Mouse (Mus musculus) brain, embryonic 14.5 days (tissue): ENCODE measurements at regions not wholly inside any gene's neighbourhood (a gene's known extent, or its start where the extent isn't known, plus 50 kb on each side); places are given as distances from the start of the nearest gene placed in this dataset.
"Not testable (repeated sequence)": the region's sequence is repeated elsewhere in the genome, so short reads cannot be mapped to it uniquely, and the experiment has no call there.

Experiments
- DNase-seq: peaks from one replicate; pipeline ENCODE4 v3.0.0-alpha.2; 2011; ENCODE audit warnings: low read depth
- CTCF ChIP-seq: fragments of 200-500 bp; IDR thresholded peaks from 2 replicates; pipeline ENCODE4 v1.5.1; 2012; ENCODE audit warnings: inconsistent platforms, mild to moderate bottlenecking, moderate library complexity, borderline replicate concordance; ENCODE audit not compliant: insufficient read depth, insufficient read length; ENCODE audit errors: extremely low read depth
- POLR2A ChIP-seq: fragments of 200-500 bp; IDR thresholded peaks from 2 replicates; pipeline ENCODE4 v1.6.1; 2012; ENCODE audit warnings: mild to moderate bottlenecking, inconsistent platforms, borderline replicate concordance; ENCODE audit not compliant: poor library complexity, insufficient read depth, insufficient read length, severe bottlenecking; ENCODE audit errors: extremely low read depth

DNA sequence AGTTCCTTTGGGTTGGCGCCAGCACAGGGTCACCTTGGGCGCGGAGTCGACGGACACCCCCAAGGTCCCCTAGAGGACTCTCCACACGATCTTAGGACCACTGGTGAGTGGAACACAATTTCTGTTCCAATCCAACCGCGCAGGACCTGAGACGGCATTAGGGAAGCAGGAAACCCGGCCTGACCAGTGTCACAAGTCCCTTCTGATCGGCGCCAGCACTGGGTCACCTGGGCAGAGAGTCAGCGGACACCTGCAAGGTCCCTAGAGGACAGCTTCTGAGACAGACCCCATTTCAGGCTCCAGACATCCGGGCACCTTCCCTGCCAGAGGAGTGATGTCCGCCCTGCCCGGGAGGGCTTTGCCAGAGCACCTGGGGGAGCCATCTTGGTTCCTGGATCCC lies 74.2 kb upstream of the Cdh13 start:
- DNase-seq, result not testable (repeated sequence)

DNA sequence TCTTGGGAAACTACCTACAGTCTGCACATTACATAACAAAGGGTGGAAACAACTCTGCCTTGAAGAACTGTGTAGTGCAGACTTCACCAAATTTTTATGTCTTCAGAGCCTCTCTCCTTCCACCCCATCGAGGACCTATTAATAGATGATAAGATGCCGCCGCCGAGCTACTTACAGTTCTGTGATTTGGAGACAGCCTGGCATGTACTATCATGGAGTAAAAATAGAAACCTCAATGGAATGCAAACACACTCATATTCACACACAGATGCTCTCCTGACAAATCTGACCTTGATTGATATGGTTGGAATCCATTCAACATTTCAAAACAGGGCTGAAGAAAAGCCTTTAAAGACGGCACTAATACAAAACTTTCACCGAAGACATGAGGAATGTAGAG lies 92.7 kb upstream of the Cdh13 start:
- TF ChIP-seq CTCF (no peak), POLR2A (no peak)
- peak; percentile 31 for DNase-seq

DNA sequence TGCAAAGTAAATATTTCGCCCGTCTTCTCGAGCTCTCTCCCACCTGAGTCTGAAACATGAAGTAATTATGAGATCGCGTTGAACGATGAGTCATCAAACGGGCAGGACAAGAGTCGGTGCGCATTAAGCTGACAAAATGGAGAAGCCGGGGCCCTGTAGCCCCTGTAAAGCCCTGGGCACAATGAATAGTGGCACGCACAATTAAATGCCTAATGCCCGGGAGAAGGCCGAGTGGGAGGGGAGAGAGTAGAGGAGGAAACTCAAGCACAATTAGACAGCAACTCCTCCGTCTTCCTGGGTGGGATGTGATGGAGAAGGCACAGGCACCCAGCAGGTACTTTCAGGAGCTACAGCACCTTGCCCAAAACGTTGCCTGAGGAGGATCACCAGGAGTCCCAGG lies 94.3 kb upstream of the Cdh13 start:
- DNase-seq, result peak; percentile 37
- no peak for TF ChIP-seq CTCF

DNA sequence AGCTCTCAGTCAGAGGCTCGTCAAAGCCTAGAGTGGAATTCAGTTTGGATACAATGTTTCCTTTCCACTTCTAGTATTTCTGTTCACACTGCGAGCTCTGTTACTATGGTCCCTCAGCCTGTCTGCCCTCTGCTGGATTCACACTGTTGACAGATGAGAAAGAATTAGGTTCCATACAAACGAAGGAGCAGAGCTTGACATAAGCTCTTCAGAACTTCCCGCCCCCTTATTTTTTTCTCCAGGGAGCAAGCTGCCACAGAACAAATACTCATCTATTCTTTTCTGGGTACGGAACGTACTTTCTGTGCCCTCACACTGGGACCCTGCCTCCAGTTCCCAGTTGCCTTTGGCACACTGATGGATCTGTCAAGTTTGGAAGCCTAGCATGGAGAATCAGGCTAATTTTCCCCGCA lies 114.5 kb upstream of the Cdh13 start:
- TF ChIP-seq POLR2A (no peak), CTCF (peak; percentile 31; the same call in 1 of the 2 replicates)
- peak; percentile 70 for DNase-seq

DNA sequence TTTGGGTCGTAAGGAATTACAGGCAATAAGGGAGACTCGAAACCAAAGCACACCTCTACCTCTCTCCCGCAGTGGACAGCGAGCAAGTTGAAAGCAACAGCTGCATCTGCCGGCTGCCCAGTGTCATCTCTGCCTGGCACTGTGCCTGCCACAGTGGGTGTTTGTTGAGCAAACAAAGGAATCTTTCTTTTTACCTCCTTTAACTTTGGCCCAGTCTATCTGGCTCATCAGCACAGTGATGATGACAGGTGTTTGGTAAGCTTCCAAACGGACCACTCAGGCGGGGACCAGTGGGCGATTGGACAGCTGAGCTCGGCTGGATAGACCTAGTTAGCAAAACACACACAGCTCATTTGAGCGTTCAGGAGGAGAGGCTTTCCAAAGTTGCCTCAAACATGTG lies 121.4 kb upstream of the Cdh13 start:
- no peak for TF ChIP-seq CTCF
- no peak for TF ChIP-seq POLR2A
- DNase-seq, result peak; percentile 87

DNA sequence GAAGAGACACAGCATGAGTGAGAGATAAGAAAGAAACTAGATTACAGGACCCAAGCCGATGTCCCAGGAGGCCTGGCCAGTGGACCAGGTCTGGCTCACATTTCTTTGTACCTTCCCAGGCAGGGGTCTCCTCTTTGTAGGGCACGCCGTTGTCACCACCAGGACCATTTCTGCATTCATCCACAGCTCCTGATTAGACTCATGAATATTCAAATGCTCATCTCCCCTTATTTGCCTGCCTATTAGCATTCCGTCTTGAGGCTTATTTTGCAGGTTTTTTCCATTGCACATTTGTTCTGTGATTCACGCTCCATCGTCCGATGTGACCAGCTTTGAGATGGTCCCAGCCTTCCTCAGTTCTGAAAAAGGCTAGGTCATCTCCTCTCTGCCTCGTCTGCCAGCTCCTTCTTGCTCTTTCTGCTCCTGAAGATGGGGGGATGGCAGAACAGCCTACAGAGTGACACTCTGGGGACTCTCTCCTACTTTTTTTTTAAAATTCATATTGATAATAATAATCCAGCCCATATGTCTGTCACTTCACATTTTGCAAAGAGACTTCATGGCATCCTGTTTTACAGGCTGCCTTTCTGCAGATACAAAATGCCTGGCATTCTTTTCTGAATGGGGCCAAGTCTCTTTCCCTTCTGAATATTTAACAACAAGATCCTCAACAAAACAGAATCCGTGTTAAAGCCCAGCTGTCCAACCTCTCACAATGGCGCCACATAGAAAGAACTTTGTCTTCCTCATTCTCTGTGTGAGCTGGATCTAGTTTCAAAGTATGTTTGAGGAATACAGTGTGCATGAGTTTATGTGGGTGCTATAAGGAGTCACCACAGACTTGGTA lies 136.0 kb upstream of the Cdh13 start:
- peak; percentile 76 for DNase-seq
- TF ChIP-seq CTCF (no peak), POLR2A (no peak)

DNA sequence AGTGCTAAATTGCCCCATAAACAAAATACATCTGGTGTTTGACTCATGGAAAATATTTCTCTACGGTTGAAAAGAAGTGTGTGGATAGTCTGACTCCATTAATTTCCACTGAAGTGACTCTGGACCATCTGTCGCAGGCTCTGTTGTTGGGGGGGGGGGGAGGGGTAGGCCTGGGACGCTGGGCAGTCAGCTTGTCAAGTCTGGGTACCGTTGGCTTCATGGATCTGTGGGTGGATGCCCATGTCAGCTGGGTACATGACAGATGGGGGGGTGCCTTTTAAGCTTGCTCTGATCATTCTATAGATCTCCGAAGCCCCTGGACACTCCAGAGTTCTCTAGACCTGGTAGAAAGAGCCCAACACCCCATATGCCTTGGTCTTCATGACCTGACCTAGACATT lies 139.0 kb upstream of the Cdh13 start:
- DNase-seq, result peak; percentile 47
- no peak for TF ChIP-seq POLR2A
- TF ChIP-seq CTCF, result no peak

DNA sequence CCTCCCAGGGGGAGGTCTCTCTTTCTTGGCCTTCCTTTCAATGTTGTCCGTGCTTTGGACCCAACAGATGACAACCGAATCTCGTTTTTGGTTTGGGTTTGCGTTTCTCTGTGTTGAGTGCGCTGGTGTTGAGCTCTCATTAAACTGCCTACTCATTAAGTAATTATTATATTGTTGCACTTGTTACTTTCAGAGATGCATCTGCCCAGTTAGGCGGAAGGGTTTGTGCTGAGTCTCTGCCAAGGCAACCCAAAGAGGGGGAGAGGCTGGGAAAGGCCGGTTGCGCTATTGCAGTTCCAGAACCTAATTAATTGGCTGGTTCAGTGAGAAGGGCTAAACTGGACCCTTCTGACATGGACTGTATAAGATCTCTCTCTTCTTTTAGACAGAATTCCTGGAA lies 141.2 kb upstream of the Cdh13 start:
- no peak for TF ChIP-seq CTCF
- TF ChIP-seq POLR2A, result no peak
- DNase-seq, result peak; percentile 63

DNA sequence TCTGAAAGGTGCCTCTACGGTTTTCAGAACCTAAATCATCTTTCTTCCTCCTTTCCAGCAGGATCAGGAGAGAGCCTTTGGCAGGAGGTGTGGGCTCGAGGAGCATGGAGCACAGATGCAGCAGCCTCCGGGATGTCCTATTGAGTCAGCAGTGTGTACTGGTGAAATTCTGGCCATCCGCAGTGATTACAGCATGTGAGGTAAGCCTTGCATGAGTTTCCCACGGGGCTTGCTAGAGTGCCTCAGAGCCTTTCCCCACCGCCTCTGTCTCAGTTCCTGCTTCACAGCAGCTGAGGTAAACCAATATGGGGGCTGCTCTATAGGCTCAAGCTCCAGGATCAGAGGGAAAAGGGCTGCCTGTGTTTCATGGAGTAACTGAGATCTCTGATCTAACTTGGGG lies 143.6 kb upstream of the Cdh13 start:
- DNase-seq, result no peak
- TF ChIP-seq CTCF (no peak), POLR2A (no peak)

DNA sequence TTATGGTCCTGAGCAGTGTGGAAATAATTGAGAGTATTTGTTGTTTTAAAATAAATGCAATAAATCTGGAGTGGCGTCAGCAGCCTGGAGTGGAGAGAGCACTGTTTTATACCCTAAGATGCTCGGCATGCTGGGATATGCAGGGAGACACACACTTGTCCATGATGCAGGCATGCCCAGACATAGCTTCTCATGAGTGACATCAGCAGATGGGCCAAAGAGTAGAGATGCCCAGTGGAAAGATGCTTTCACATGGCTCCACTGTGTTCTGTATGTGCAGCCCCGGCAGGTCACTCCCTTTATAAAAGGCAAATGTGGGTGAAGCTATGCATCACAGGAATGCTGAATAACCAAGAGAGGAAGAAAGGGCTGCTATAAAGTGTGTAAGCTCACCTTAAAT lies 145.7 kb upstream of the Cdh13 start:
- TF ChIP-seq POLR2A, result no peak
- no peak for DNase-seq

DNA sequence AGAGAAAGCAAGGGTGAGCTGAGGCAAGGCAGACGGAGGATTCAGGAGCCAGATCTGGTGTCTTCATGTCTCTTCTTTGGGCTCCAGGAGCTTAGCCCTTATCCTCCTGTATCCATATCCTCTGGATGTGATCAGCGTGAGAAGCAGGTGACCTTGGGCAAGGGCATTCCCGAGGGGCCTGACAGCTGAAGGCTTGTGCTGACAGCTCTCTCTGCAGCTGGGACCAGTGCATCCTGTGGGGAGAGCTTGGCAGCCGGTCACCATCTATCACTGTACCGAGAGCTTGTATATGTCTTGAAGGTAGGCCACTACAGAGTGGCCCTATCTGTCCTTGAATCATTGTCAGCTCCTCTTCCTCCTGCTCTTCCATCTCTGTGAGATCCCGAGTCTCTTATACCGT lies 158.5 kb upstream of the Cdh13 start:
- TF ChIP-seq CTCF (no peak), POLR2A (no peak)
- DNase-seq, result no peak

DNA sequence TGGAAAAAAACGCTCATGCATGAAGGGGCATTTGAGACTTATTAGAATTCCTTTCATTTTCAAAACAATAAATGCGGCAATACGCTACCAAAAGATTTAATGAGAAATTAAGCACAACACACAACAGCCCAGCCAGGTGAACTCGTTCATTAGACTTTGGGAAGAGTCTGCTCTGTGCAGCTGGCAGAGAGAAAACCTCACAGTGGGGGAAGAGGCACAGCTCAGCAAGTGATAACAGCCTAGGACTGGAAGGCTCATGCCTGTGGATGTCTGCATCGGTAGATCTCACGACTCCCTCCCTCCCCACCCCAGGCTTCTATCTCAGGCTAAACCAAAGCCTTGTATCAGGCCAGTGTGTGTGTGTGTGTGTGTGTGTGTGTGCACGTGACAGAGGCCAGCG lies 169.3 kb upstream of the Cdh13 start:
- no peak for TF ChIP-seq POLR2A
- TF ChIP-seq CTCF, result no peak
- peak; percentile 66 for DNase-seq

DNA sequence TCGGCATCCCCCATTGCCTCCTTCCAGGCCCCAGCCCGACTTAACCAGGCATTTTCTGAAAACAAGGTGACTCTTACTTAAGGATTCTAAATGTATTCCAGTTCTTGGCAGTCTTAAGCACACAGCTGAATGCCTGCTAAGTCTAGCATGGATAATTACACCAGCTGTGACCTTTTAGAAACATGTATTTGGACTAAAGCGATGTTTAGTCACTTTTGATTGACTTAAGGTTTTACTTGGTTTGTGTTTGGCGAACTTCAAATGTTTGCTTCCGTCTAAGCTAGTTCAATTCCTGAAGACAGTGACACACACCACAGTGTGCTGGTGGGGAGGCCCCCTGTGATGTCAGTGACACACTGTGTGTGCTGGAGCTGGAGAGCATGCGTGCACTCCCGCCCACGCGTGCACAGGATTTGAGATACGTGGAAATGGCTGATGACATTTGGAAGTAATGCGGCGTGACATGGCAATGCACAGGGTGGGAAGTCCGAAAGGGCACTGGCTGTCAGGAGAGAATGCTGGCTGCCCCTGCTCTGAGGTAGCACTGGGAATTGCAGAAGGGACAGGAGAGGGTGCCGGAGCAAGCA lies 179.0 kb upstream of the Cdh13 start:
- TF ChIP-seq POLR2A (no peak), CTCF (no peak)
- DNase-seq, result peak; percentile 82

DNA sequence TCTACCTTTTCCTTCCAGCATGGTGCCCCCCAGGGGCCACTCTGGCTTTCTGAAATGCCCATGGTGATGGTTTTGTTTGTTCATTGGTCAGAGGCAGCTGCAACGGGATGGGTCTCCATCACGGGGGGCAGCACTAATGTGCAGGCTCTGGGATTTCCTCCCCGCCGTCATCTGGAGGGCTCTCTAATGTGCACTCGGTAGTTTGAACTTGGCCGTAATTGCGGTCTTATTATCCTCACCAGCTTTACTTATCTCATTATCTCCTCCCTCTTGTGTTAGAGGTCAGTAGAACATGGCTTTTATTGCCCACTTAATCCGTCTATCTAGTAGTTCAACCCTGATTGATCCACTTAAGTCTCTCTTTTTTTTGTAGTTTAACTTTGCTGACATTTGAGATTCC lies 182.2 kb upstream of the Cdh13 start:
- TF ChIP-seq CTCF (no peak), POLR2A (no peak)
- DNase-seq, result no peak
